ENCODE assay signal across 9 mouse cellular contexts in the genomic region with DNA sequence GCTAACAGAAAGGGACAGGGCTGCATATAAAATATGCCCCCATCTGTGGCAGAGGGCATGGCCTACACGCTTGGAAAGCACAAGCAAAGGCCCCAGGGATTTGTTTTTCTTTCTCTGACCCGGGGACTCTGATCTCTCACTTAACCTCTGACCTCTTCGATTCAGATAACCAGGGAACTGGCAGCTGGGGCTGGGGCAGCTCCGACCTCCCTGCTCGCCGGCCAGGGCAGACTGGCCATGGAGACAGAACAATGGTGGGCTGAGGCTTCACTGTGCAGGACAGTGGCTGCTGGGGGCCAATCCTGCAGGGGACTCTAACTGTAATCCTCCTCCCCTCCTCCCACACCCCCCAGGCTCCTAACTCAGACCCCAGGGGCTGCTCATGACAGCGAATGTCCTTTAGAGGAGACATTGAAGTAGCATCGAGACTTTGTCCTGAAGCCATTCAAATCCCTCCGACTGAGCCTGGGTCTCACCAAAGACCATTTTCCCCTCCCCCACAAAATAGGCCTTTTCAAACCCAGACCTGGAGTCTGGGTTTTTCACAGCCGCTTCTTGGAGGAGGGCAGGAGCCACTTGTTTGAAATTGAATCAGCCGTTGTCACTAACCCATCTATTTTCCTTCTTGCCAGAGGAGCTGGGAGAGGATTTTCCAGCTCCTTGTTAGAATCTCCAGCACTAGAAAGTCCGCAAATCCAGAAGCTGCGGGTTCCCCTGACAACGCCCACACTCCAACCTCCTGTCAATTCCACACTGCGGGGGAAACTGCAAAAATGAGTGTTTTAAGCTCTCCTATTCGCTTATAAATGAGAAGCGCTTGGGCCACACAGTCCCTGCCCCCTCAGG.
DNase-seq lines count a peak whose midpoint lies in the region; ATAC-seq and TF ChIP-seq lines count a peak whose summit lies in the region.
"Had no signal": no experiment of that assay in that cellular context is flagged by ENCODE, and none has a peak within 500 bp of the region (broad histone marks: within the 10 kb centered on the region; RNA-seq: fewer than 3 reads in every experiment).

No protein-coding gene starts in this region.

- WGBS in hindbrain, postnatal 0 days: 23% methylated on average over 17 of the region's 17 CpGs

- H3K4me3 ChIP-seq in hindbrain, postnatal 0 days (ENCODE audit: low read length): no peak overlapping the region
- H3K4me3 ChIP-seq in gastrocnemius, adult 2 months: no peak overlapping the region
- H3K4me3 ChIP-seq: heart, adult 2 months had no signal

- intact Hi-C loops in gastrocnemius, adult 2 months (cut with DNase I): no loop called here

- no peak overlapping the region for H3K4me2 ChIP-seq in hindbrain, postnatal 0 days (ENCODE audit: low read depth, low read length)

- no peaks in the 10 kb centered on the region for H3K36me3 ChIP-seq in hindbrain, postnatal 0 days (ENCODE audit: insufficient read depth, low read length)

- no peaks in the 10 kb centered on the region for H3K9me3 ChIP-seq in hindbrain, postnatal 0 days (ENCODE audit: low read length)

- no peaks in the 10 kb centered on the region for H3K27me3 ChIP-seq in hindbrain, postnatal 0 days (ENCODE audit: insufficient read depth, low read length)

- H3K27ac ChIP-seq in hindbrain, postnatal 0 days: no peak overlapping the region
- no peak overlapping the region for H3K27ac ChIP-seq in gastrocnemius, adult 2 months
- H3K27ac ChIP-seq: heart, adult 2 months had no signal

- DNase-seq in brain, adult 2 months (ENCODE audit: low read depth, low spot score): peak; percentile 71
- peak; percentile 89 for DNase-seq in embryo, embryonic 11 days
- DNase-seq in hindbrain, postnatal 0 days (ENCODE audit: low spot score): peak; percentile 28
- DNase-seq in neural tube, embryonic 10.5 days (ENCODE audit: extremely low spot score, low spot score): peak; percentile 83
- DNase-seq in lung, adult 18-20 months: no peak
- DNase-seq in gastrocnemius, adult 2 months: no peak
- no peak for DNase-seq in thymus, postnatal 14 days
- DNase-seq: cerebellum, postnatal 25 days; heart, adult 2 months had no signal

- H3K4me1 ChIP-seq in hindbrain, postnatal 0 days (ENCODE audit: insufficient read depth, low read length): no peaks in the 10 kb centered on the region

- TF ChIP-seq CTCF in hindbrain, postnatal 0 days (IDR thresholded peaks at IDR 0.05; ENCODE audit: low read depth): no peak
- TF ChIP-seq CTCF in gastrocnemius, adult 2 months (IDR thresholded peaks at IDR 0.05): no peak

- ATAC-seq in hindbrain, postnatal 0 days: 0 out of 2 replicates have a peak, but pooled peaks have one; percentile 10

- H3K9ac ChIP-seq in hindbrain, postnatal 0 days (replicated peaks; ENCODE audit: low read length): no peak overlapping the region

Comparison
In these comparisons a context has a peak if more than half of its experiments do, and no peak if none do; other contexts are left out.
1. DNase-seq: peak in brain, adult 2 months (single experiment), embryo, embryonic 11 days (single experiment), hindbrain, postnatal 0 days (single experiment) and neural tube, embryonic 10.5 days (single experiment); none in lung, adult 18-20 months (0 of 2), gastrocnemius, adult 2 months (single experiment) and thymus, postnatal 14 days (single experiment).